Mouse (Mus musculus) layer of hippocampus, postnatal 25 days (tissue): Measurements from ENCODE around the gene Gm5796. TPM values are rescaled to one million over a fixed set of nuclear protein-coding genes. Genes with fewer than 3 reads are reported as not detected.
"Not testable (repeated sequence)": the region's sequence is repeated elsewhere in the genome, so short reads cannot be mapped to it uniquely, and the experiment has no call there.

Experiments used
- DNase-seq, 2 experiments: peaks; one replicate each; pipeline ENCODE4 v3.0.0; 2022; ENCODE audit warnings: mixed read lengths in 2 of 2, low spot score in 1 of 2; ENCODE audit errors: extremely low spot score in 1 of 2
- total RNA-seq, 2 experiments: library from RNA; stranded (reverse); gene quantifications; 2 replicates each; pipeline ENCODE4 v1.2.3; 2021

The Gm5796 gene
- 1 to 10 TPM; 3.3 to 4.1 TPM for total RNA-seq

- DNase-seq, result not testable (repeated sequence)
These were observed at the start of gene Gm5796 for GRCm38 (mm10) chr14:4023641-4024040. Gene Gm5796 (plus strand): TSS chr14:4023941.

DNA sequence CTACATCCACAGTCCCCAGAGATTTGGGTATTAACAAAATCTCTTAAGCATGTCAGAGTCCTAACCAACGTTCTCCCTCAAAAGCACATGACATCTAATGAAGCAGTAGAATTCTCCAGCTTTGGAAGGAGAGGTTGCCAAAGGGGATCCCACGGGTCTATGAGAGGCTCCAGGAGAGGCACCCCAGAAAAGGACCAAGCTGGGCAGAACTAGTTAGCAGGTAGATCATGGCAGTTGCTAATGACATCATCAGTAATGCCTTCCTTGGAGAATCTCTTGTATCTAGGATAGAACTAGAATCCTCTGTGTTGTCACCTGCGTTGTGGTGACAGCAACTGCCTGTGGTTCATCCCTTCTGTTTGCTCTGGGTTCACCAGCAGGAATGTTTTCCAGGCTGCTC is 25.6 kb upstream of the Gm5796 start, which contains the start of gene Gm3099:
Gene Gm3099, plus strand, starts transcription at position 301 of the 400 bp plus-strand sequence.
- not testable (repeated sequence) for DNase-seq

- not testable (repeated sequence) for DNase-seq
These were observed 60.1 kb downstream of the Gm5796 start, which contains the start of gene Gm3115 for GRCm38 (mm10) chr14:4083820-4084219. Gene Gm3115 (plus strand): TSS chr14:4084120.

Other genes starting within 250 kb of the Gm5796 start
- gene Gm3002, start 213.9 kb upstream of the Gm5796 start, total RNA-seq, result 1 to 10 TPM in 1 of 2 experiments, under 1 TPM in 1; 0.94 to 1.6 TPM
- gene Gm3033, start 177.7 kb upstream of the Gm5796 start, total RNA-seq, result not detected
- gene Gm2916, start 139.8 kb upstream of the Gm5796 start, total RNA-seq, result under 1 TPM in 1 of 2 experiments, not detected in 1; 0.21 TPM
- gene Gm3029, start 92.2 kb upstream of the Gm5796 start, total RNA-seq, result not detected
- gene Gm3095, start 60.4 kb upstream of the Gm5796 start, total RNA-seq, result under 1 TPM in 1 of 2 experiments, not detected in 1; 0.38 TPM
- gene Gm3099, start 25.5 kb upstream of the Gm5796 start, total RNA-seq, result not detected
- under 1 TPM in 1 of 2 experiments, not detected in 1; 0.62 TPM for gene Gm3115, start 60.2 kb downstream of the Gm5796 start, total RNA-seq
- gene Gm8108, start 86.6 kb downstream of the Gm5796 start, total RNA-seq, result 10 to 100 TPM in 1 of 2 experiments, 1 to 10 TPM in 1; 4.4 to 10.4 TPM
- not detected for gene Gm3127, start 141.1 kb downstream of the Gm5796 start, total RNA-seq
- gene Gm2974, start 158.6 kb downstream of the Gm5796 start, total RNA-seq, result 1 to 10 TPM in 1 of 2 experiments, under 1 TPM in 1; 0.66 to 1.0 TPM
- gene Gm3138, start 225.7 kb downstream of the Gm5796 start, total RNA-seq, result not detected